Comparison of ENCODE assay signal across 8 mouse cellular contexts in the genomic region with DNA sequence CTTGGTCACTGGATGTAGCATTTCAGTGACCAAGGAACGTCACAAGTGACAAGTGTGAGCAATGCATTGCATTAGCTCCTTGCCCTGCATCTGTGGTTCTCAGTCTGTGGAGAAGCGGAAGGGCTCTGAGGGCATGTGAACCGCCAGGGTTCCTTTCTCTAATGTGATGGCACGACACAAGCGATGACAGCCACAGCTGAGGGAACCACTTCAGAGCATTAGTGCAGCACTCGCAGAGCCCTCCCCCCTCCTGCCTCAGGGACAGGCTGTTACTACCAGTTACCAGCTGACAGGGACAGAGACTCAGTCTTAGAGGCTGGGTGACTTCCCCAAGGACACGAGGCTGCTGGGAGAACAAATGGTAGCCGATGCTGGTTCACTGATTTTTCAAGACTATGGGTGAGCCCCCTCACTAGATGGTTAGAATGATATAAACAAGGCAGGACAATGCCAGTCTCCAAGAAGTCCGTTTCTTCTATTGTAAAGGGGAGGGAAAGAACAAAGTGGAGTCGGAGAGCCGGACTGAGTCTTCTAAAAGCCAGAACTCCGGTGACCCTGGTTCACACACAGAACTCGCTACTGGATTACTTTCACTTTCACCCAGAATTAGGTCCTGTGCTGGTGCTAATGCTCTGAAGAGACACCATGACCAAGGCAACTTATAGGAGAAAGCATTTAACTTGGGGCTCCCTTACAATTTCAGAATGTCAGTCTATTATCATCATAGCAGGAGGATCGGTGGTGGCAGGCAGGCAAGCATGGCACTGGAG. TPM values are rescaled to one million over a fixed set of nuclear protein-coding genes. Genes with fewer than 3 reads are reported as not detected.
DNase-seq lines count a peak whose midpoint lies in the region; ATAC-seq and TF ChIP-seq lines count a peak whose summit lies in the region.

No protein-coding gene starts in this region.

- 71% methylated on average over 14 of the region's 14 CpGs for WGBS in intestine, embryonic 15.5 days
- 35% methylated on average over 14 of the region's 14 CpGs for WGBS in liver, embryonic 13.5 days (ENCODE audit: insufficient replicate concordance)
- 29% methylated on average over 14 of the region's 14 CpGs for WGBS in midbrain, embryonic 16.5 days
- WGBS in stomach, postnatal 0 days = 63% methylated on average over 14 of the region's 14 CpGs

- H3K9me3 ChIP-seq in intestine, embryonic 15.5 days = no peaks in the 10 kb centered on the region
- H3K9me3 ChIP-seq in liver, embryonic 13.5 days (replicated peaks) = no peaks in the 10 kb centered on the region
- no peaks in the 10 kb centered on the region for H3K9me3 ChIP-seq in midbrain, embryonic 16.5 days (replicated peaks; ENCODE audit: control insufficient read depth, low read length, poor library complexity, severe bottlenecking)
- H3K9me3 ChIP-seq in stomach, postnatal 0 days (ENCODE audit: control insufficient read depth, low read length) = no peaks in the 10 kb centered on the region

- no peak for TF ChIP-seq CTCF in stomach, postnatal 0 days (IDR thresholded peaks at IDR 0.05; ENCODE audit: low read depth)

- H3K36me3 ChIP-seq in intestine, embryonic 15.5 days = no peaks in the 10 kb centered on the region
- H3K36me3 ChIP-seq in liver, embryonic 13.5 days = no peaks in the 10 kb centered on the region
- H3K36me3 ChIP-seq in midbrain, embryonic 16.5 days (ENCODE audit: control insufficient read depth, insufficient read depth, low read length) = no peaks in the 10 kb centered on the region
- no peaks in the 10 kb centered on the region for H3K36me3 ChIP-seq in stomach, postnatal 0 days (ENCODE audit: control insufficient read depth, insufficient read depth, low read length)

- H3K27ac ChIP-seq in intestine, embryonic 15.5 days = no peak overlapping the region
- no peak overlapping the region for H3K27ac ChIP-seq in liver, embryonic 13.5 days
- no peak overlapping the region for H3K27ac ChIP-seq in midbrain, embryonic 16.5 days (ENCODE audit: low read length)
- no peak overlapping the region for H3K27ac ChIP-seq in stomach, postnatal 0 days (replicated peaks)

- H3K27me3 ChIP-seq in intestine, embryonic 15.5 days (replicated peaks) = no peaks in the 10 kb centered on the region
- 0 out of 2 replicates have a peak, but pooled peaks cover 3% of the 10 kb centered on the region for H3K27me3 ChIP-seq in liver, embryonic 13.5 days
- no peaks in the 10 kb centered on the region for H3K27me3 ChIP-seq in midbrain, embryonic 16.5 days (ENCODE audit: control insufficient read depth, insufficient read depth, low read depth, low read length)
- no peaks in the 10 kb centered on the region for H3K27me3 ChIP-seq in stomach, postnatal 0 days (ENCODE audit: control insufficient read depth, insufficient read depth, low read length)

- no peak overlapping the region for H3K9ac ChIP-seq in intestine, embryonic 15.5 days
- H3K9ac ChIP-seq in liver, embryonic 13.5 days = peak overlapping the region; percentile 46
- H3K9ac ChIP-seq in midbrain, embryonic 16.5 days (ENCODE audit: low read depth, low read length) = peak overlapping the region; percentile 20; the same call in 1 of the 2 replicates
- no peak overlapping the region for H3K9ac ChIP-seq in stomach, postnatal 0 days (ENCODE audit: low read length)

- no peak overlapping the region for H3K4me3 ChIP-seq in intestine, embryonic 15.5 days (replicated peaks)
- H3K4me3 ChIP-seq in liver, embryonic 13.5 days (replicated peaks) = peak overlapping the region; percentile 19
- no peak overlapping the region for H3K4me3 ChIP-seq in midbrain, embryonic 16.5 days (ENCODE audit: low read depth, low read length)
- H3K4me3 ChIP-seq in stomach, postnatal 0 days (ENCODE audit: low read depth, low read length) = no peak overlapping the region

- DNase-seq in cerebellum, adult 18-20 months = peak; percentile 13 to 26
- no peak for DNase-seq in cerebellum, postnatal 4 days (ENCODE audit: low spot score in 2 of 2)
- DNase-seq in cerebellum, postnatal 10 days = peak; percentile 51 to 54
- peak; percentile 78 to 86 for DNase-seq in heart, adult 18-20 months
- DNase-seq in liver, embryonic 13.5 days = no peak
- DNase-seq in stomach, postnatal 0 days (ENCODE audit: low spot score) = no peak

- 0 out of 2 replicates have a peak, but pooled peaks have one; percentile 24 for ATAC-seq in intestine, embryonic 15.5 days
- peak; percentile 52 for ATAC-seq in liver, embryonic 13.5 days (ENCODE audit: low read depth)
- peak; percentile 69 for ATAC-seq in midbrain, embryonic 16.5 days
- ATAC-seq in stomach, postnatal 0 days (ENCODE audit: low FRiP score, low TSS enrichment) = 0 out of 2 replicates have a peak, but pooled peaks have one; percentile 25

- TF ChIP-seq EP300 in stomach, postnatal 0 days (optimal IDR thresholded peaks at IDR 0.05) = no peak

- 0 out of 2 replicates have a peak, but pooled peaks cover 7% of the 10 kb centered on the region for H3K4me1 ChIP-seq in intestine, embryonic 15.5 days (replicated peaks)
- H3K4me1 ChIP-seq in liver, embryonic 13.5 days (replicated peaks) = peaks cover 57% of the 10 kb centered on the region
- peaks cover 7% of the 10 kb centered on the region; the same call in 1 of the 2 replicates for H3K4me1 ChIP-seq in midbrain, embryonic 16.5 days (ENCODE audit: control insufficient read depth, insufficient read depth, low read length)
- no peaks in the 10 kb centered on the region for H3K4me1 ChIP-seq in stomach, postnatal 0 days (replicated peaks; ENCODE audit: control insufficient read depth, insufficient read depth)

- H3K4me2 ChIP-seq in intestine, embryonic 15.5 days (replicated peaks) = no peak overlapping the region; the same call in 1 of the 2 replicates
- peak overlapping the region; percentile 50 for H3K4me2 ChIP-seq in liver, embryonic 13.5 days
- peak overlapping the region; percentile 31 for H3K4me2 ChIP-seq in midbrain, embryonic 16.5 days (ENCODE audit: low read length)
- H3K4me2 ChIP-seq in stomach, postnatal 0 days (replicated peaks; ENCODE audit: low read depth) = peak overlapping the region; percentile 14; the same call in 1 of the 2 replicates

RNA-seq across cellular contexts. Expression of a gene that starts 21.7 kb away (rescaled TPM):
- 1 to 10 TPM; 4.7 to 5.9 TPM for total RNA-seq in heart, adult 18-20 months (2021)
- polyA plus RNA-seq in intestine, embryonic 15.5 days (2015; fragmentation: Nextera tagmentation; extraction: Ambion mirVana) = 6.5 and 7.4 TPM in 2 replicates
- polyA plus RNA-seq in liver, embryonic 13.5 days (2015; fragmentation: Nextera tagmentation; extraction: Ambion mirVana) = 25.0 and 25.2 TPM in 2 replicates
- polyA plus RNA-seq in midbrain, embryonic 16.5 days (2015; fragmentation: Nextera tagmentation; extraction: Ambion mirVana) = 5.2 and 5.6 TPM in 2 replicates
- 5.4 and 5.5 TPM in 2 replicates for polyA plus RNA-seq in stomach, postnatal 0 days (2015; fragmentation: Nextera tagmentation; extraction: Ambion mirVana)

Comparison
In these comparisons a context has a peak if more than half of its experiments do, and no peak if none do; other contexts are left out.
1. DNase-seq: peak in cerebellum, adult 18-20 months (2 of 2), cerebellum, postnatal 10 days (2 of 2) and heart, adult 18-20 months (2 of 2); none in cerebellum, postnatal 4 days (0 of 2), liver, embryonic 13.5 days (single experiment) and stomach, postnatal 0 days (single experiment).
2. H3K9ac ChIP-seq: peak in liver, embryonic 13.5 days (single experiment) and midbrain, embryonic 16.5 days (single experiment); none in intestine, embryonic 15.5 days (single experiment) and stomach, postnatal 0 days (single experiment).
3. Peak in every context shown above with its lines, with median percentiles within 50 percentile points of each other: ATAC-seq.